Mouse (Mus musculus) gastrocnemius, adult 8-10 months (tissue): Measurements from ENCODE around the gene Kcna3. TPM values are rescaled to one million over a fixed set of nuclear protein-coding genes. Genes with fewer than 3 reads are reported as not detected.

ENCODE experiments used
- DNase-seq, 2 experiments: peaks; one replicate each; pipeline ENCODE4 v3.0.0; 2022; ENCODE audit warnings: low spot score in 2 of 2
- total RNA-seq, 4 experiments: library from RNA; stranded (reverse); gene quantifications; 2 replicates each; pipeline ENCODE4 v1.2.4; 2022

Kcna3 gene
- total RNA-seq, 4 experiments from 2014 or later = not detected

- no peak for DNase-seq
Measured at GRCm38 (mm10) chr3:107062771-107063170, 26.8 kb downstream of the Kcna3 start.

- DNase-seq = no peak
Measured at GRCm38 (mm10) chr3:107065510-107066095, 29.6 kb downstream of the Kcna3 start.

- no peak for DNase-seq
Measured at GRCm38 (mm10) chr3:107066165-107066850, 30.3 kb downstream of the Kcna3 start.

- DNase-seq = no peak
Measured at GRCm38 (mm10) chr3:107067245-107067644, 31.3 kb downstream of the Kcna3 start.

GRCm38 (mm10) chr3:107073863-107074262, 37.9 kb downstream of the Kcna3 start:
- DNase-seq = no peak

GRCm38 (mm10) chr3:107075705-107076104, 39.7 kb downstream of the Kcna3 start:
- DNase-seq = no peak

- no peak for DNase-seq
Measured at GRCm38 (mm10) chr3:107076658-107077057, 40.7 kb downstream of the Kcna3 start.

GRCm38 (mm10) chr3:107077101-107077500, 41.1 kb downstream of the Kcna3 start:
- no peak for DNase-seq

- no peak for DNase-seq
Measured at GRCm38 (mm10) chr3:107080803-107081202, 44.8 kb downstream of the Kcna3 start.

- no peak for DNase-seq
Measured at GRCm38 (mm10) chr3:107081227-107081626, 45.3 kb downstream of the Kcna3 start.

- no peak for DNase-seq
Measured at GRCm38 (mm10) chr3:107084586-107084985, 48.6 kb downstream of the Kcna3 start.

GRCm38 (mm10) chr3:107087410-107087809, 51.4 kb downstream of the Kcna3 start:
- DNase-seq = no peak

Other genes starting within 250 kb of the Kcna3 start
- gene Cd53, start 246.0 kb upstream of the Kcna3 start, total RNA-seq = 1 to 10 TPM in 1 of 4 experiments, under 1 TPM in 3; 0.46 to 1.6 (median 0.60) TPM
- gene Olfr266, start 209.9 kb upstream of the Kcna3 start, total RNA-seq = not detected
- 1 to 10 TPM in 2 of 4 experiments, under 1 TPM in 2; 0.82 to 1.5 (median 1.1) TPM for gene Kcna2, start 65.0 kb downstream of the Kcna3 start, total RNA-seq
- not detected for gene Kcna10, start 146.9 kb downstream of the Kcna3 start, total RNA-seq
- gene Cym, start 185.6 kb downstream of the Kcna3 start, total RNA-seq = not detected
- gene A630076J17Rik, start 194.4 kb downstream of the Kcna3 start, total RNA-seq = not detected
- gene Prok1, start 203.5 kb downstream of the Kcna3 start, total RNA-seq = not detected
- gene Lamtor5, start 242.7 kb downstream of the Kcna3 start, total RNA-seq = 10 to 100 TPM; 53.4 to 72.8 (median 63.4) TPM